Mouse (Mus musculus): ENCODE results near the gene Gpx1. TPM values are rescaled to one million over a fixed set of nuclear protein-coding genes. Genes with fewer than 3 reads are reported as not detected.

Gene Gpx1
- polyA plus RNA-seq, 1 experiment from 2014 or later = 888 TPM

DNA sequence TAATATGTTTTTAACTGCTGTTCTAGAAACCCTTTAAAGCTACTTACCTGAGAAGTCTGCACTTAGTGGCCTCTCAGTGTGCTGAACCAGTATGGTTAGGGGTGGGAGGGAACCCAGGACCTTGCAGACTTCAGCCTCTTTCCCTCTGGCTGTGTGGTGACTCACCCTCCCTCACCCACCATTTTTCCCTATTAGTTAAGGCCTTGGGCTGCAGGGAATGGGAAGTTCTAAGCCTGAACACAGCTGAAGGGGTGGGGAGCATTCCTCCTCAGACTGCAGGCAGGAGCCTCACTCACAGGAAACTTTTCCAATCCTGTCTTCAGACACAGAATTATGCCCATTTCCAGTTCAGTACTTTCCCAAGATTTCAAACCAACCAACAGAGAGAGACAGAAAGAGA lies 3.1 kb downstream of the Gpx1 start:
- no peak overlapping the region for H3K9ac ChIP-seq (replicated peaks; ENCODE audit: low read length)
- H3K4me2 ChIP-seq (ENCODE audit: low read depth, low read length) = no peak overlapping the region
- H3K27me3 ChIP-seq (ENCODE audit: control insufficient read depth, insufficient read depth, low read length) = no peaks in the 10 kb centered on the region
- no peak overlapping the region for H3K4me3 ChIP-seq (ENCODE audit: low read depth, low read length)
- H3K36me3 ChIP-seq (replicated peaks; ENCODE audit: control insufficient read depth, insufficient read depth, low read depth, low read length) = no peaks in the 10 kb centered on the region
- DNase-seq (ENCODE audit: low spot score) (no peak), ATAC-seq (replicated peaks; ENCODE audit: insufficient number of reproducible peaks, low FRiP score, low TSS enrichment, low read depth) (no peak)
- no peak overlapping the region for H3K27ac ChIP-seq (replicated peaks; ENCODE audit: low read depth, low read length)
- H3K9me3 ChIP-seq (replicated peaks; ENCODE audit: control insufficient read depth, low read length) = no peaks in the 10 kb centered on the region
- no peaks in the 10 kb centered on the region for H3K4me1 ChIP-seq (ENCODE audit: control insufficient read depth, insufficient read depth, low read length)

DNA sequence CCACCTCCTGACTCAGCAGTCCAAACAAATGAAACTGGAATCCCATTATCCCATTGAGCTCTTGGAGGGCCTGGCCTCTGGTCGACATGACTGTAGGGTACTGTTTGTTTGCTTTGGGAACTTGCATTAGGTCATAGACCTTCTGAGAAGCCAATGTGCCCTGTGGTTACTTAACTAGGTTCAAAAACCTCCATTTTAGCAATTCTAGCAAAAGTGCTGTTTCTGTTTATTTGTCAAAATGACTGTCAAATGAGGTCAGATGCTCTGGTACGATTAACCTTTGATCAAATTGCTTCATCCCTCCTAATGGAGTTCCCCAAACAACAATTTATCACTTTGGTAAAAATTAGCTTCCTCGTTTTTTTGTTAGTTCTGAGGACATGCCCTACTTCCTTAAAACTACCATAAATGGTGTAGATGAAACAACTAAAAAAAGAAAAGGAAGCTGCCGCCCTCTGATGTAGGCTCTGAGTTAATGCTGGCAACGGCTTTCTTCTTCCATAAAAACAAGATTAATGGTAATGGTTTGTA lies 3.7 kb downstream of the Gpx1 start:
- H3K9ac ChIP-seq (replicated peaks; ENCODE audit: low read length) = no peak overlapping the region
- no peaks in the 10 kb centered on the region for H3K9me3 ChIP-seq (replicated peaks; ENCODE audit: control insufficient read depth, low read length)
- H3K4me2 ChIP-seq (ENCODE audit: low read depth, low read length) = no peak overlapping the region
- 52% methylated on average over 5 of the region's 5 CpGs for WGBS
- no peaks in the 10 kb centered on the region for H3K36me3 ChIP-seq (replicated peaks; ENCODE audit: control insufficient read depth, insufficient read depth, low read depth, low read length)
- no peak overlapping the region for H3K27ac ChIP-seq (replicated peaks; ENCODE audit: low read depth, low read length)
- no peak overlapping the region for H3K4me3 ChIP-seq (ENCODE audit: low read depth, low read length)
- DNase-seq (ENCODE audit: low spot score) (no peak), ATAC-seq (replicated peaks; ENCODE audit: insufficient number of reproducible peaks, low FRiP score, low TSS enrichment, low read depth) (no peak)
- no peaks in the 10 kb centered on the region for H3K27me3 ChIP-seq (ENCODE audit: control insufficient read depth, insufficient read depth, low read length)
- no peaks in the 10 kb centered on the region for H3K4me1 ChIP-seq (ENCODE audit: control insufficient read depth, insufficient read depth, low read length)

DNA sequence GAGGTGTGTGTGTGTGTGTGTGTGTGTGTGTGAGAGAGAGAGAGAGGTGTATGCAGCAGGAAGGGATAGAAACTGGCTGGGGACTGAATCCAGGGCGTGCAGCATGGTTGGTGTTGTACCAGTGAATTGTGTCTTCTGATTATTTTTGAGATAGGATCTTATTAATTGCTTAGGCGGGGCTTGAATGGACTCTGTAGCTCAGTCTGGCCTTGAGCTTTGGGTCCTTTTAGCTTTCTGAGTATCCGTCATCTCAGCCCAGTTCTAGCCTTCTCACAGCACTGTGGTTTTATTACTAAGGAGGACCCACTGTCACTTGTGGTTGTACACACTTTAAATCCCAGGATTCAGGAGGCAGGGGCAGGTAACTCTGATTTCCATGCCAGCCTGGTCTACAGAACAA lies 4.6 kb downstream of the Gpx1 start:
- no peak overlapping the region for H3K27ac ChIP-seq (replicated peaks; ENCODE audit: low read depth, low read length)
- DNase-seq (ENCODE audit: low spot score) (no peak), ATAC-seq (replicated peaks; ENCODE audit: insufficient number of reproducible peaks, low FRiP score, low TSS enrichment, low read depth) (no peak)
- H3K4me1 ChIP-seq (ENCODE audit: control insufficient read depth, insufficient read depth, low read length) = no peaks in the 10 kb centered on the region
- no peak overlapping the region for H3K4me3 ChIP-seq (ENCODE audit: low read depth, low read length)
- no peaks in the 10 kb centered on the region for H3K9me3 ChIP-seq (replicated peaks; ENCODE audit: control insufficient read depth, low read length)
- H3K36me3 ChIP-seq (replicated peaks; ENCODE audit: control insufficient read depth, insufficient read depth, low read depth, low read length) = no peaks in the 10 kb centered on the region
- H3K27me3 ChIP-seq (ENCODE audit: control insufficient read depth, insufficient read depth, low read length) = no peaks in the 10 kb centered on the region
- H3K4me2 ChIP-seq (ENCODE audit: low read depth, low read length) = no peak overlapping the region
- no peak overlapping the region for H3K9ac ChIP-seq (replicated peaks; ENCODE audit: low read length)
- WGBS = 90% methylated on average over 3 of the region's 3 CpGs

DNA sequence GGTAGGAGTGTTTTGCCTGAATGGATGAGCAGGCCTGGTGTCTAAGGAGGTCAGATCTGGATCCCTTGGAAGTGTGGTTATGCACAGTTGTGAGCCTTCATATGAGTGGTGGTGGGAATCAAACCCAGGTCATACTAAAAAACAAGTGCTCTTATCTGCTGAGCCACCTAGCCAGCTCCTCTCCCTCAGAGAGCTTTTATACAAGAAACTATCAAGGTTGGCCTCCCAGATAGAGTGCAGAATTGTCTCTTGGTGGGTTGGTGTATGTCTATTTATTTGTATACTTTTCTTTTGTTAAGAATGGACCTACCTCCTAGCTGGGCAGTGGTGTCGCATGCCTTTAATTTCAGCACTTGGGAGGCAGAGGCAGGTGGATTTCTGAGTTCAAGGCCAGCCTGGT lies 5.1 kb downstream of the Gpx1 start:
- no peak for ATAC-seq (replicated peaks; ENCODE audit: insufficient number of reproducible peaks, low FRiP score, low TSS enrichment, low read depth)

DNA sequence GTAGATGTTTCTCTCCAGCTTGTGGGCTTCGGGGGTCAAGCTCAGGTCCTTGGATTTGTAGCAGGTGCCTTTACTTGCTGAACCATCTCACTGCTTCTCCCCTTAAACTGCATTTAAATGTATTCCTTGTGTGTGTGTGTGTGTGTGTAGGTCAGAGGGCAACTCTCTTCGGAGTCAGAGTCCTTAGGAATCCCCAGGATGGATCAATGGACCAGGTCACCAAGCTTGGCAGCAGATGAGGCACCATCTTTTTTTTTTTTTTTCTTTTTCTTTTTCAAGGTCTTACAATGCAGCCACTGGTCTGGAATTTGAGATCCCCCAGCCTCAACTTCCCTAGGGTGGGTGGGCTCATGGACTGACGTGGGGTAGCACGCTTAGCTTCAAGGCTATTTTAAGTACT lies 5.8 kb downstream of the Gpx1 start:
- H3K9me3 ChIP-seq (replicated peaks; ENCODE audit: control insufficient read depth, low read length) = no peaks in the 10 kb centered on the region
- H3K27me3 ChIP-seq (ENCODE audit: control insufficient read depth, insufficient read depth, low read length) = no peaks in the 10 kb centered on the region
- H3K4me1 ChIP-seq (ENCODE audit: control insufficient read depth, insufficient read depth, low read length) = no peaks in the 10 kb centered on the region
- no peak overlapping the region for H3K4me3 ChIP-seq (ENCODE audit: low read depth, low read length)
- no peak overlapping the region for H3K9ac ChIP-seq (replicated peaks; ENCODE audit: low read length)
- no peak for ATAC-seq (replicated peaks; ENCODE audit: insufficient number of reproducible peaks, low FRiP score, low TSS enrichment, low read depth)
- 80% methylated on average over 4 of the region's 4 CpGs for WGBS
- H3K27ac ChIP-seq (replicated peaks; ENCODE audit: low read depth, low read length) = no peak overlapping the region
- no peak for DNase-seq (ENCODE audit: low spot score)
- H3K4me2 ChIP-seq (ENCODE audit: low read depth, low read length) = no peak overlapping the region
- no peaks in the 10 kb centered on the region for H3K36me3 ChIP-seq (replicated peaks; ENCODE audit: control insufficient read depth, insufficient read depth, low read depth, low read length)

More for the DNA sequence above, 5.1 kb downstream of the Gpx1 start:
- no peak overlapping the region for H3K9ac ChIP-seq (replicated peaks; ENCODE audit: low read length)
- WGBS = 100% methylated on average over 1 of the region's 1 CpGs
- H3K4me2 ChIP-seq (ENCODE audit: low read depth, low read length) = no peak overlapping the region
- no peak overlapping the region for H3K27ac ChIP-seq (replicated peaks; ENCODE audit: low read depth, low read length)
- H3K4me3 ChIP-seq (ENCODE audit: low read depth, low read length) = no peak overlapping the region
- no peaks in the 10 kb centered on the region for H3K9me3 ChIP-seq (replicated peaks; ENCODE audit: control insufficient read depth, low read length)
- H3K4me1 ChIP-seq (ENCODE audit: control insufficient read depth, insufficient read depth, low read length) = no peaks in the 10 kb centered on the region
- DNase-seq (ENCODE audit: low spot score) = no peak
- H3K27me3 ChIP-seq (ENCODE audit: control insufficient read depth, insufficient read depth, low read length) = no peaks in the 10 kb centered on the region
- no peaks in the 10 kb centered on the region for H3K36me3 ChIP-seq (replicated peaks; ENCODE audit: control insufficient read depth, insufficient read depth, low read depth, low read length)

DNA sequence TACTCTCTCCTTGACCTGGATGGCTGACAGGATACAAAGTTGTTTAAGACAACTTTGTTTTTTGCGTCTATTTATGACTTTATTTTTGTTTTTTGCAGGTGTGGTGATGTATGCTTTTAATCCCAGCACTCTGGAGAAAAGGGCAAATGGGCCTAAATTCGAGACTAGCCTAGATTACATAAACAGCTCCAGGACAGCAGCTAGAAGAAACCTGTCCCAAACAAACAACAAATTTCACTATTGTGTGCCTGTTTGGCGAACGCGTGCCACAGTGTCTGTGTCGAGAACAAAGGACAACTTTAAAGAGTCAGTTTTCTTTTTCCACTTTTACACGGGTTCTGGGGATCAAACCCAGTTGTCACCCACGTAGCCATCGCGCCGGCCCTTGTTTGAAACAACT lies 8.3 kb downstream of the Gpx1 start:
- H3K27ac ChIP-seq (replicated peaks; ENCODE audit: low read depth, low read length) = peak overlapping the region; percentile 83
- WGBS = 5% methylated on average over 11 of the region's 11 CpGs
- H3K36me3 ChIP-seq (replicated peaks; ENCODE audit: control insufficient read depth, insufficient read depth, low read depth, low read length) = peaks cover 10% of the 10 kb centered on the region; the same call in 1 of the 2 replicates
- H3K9ac ChIP-seq (replicated peaks; ENCODE audit: low read length) = peak overlapping the region; percentile 86
- DNase-seq (ENCODE audit: low spot score) (no peak), ATAC-seq (replicated peaks; ENCODE audit: insufficient number of reproducible peaks, low FRiP score, low TSS enrichment, low read depth) (no peak)
- no peaks in the 10 kb centered on the region for H3K4me1 ChIP-seq (ENCODE audit: control insufficient read depth, insufficient read depth, low read length)
- no peaks in the 10 kb centered on the region for H3K9me3 ChIP-seq (replicated peaks; ENCODE audit: control insufficient read depth, low read length)
- H3K27me3 ChIP-seq (ENCODE audit: control insufficient read depth, insufficient read depth, low read length) = no peaks in the 10 kb centered on the region
- H3K4me3 ChIP-seq (ENCODE audit: low read depth, low read length) = peak overlapping the region; percentile 89
- H3K4me2 ChIP-seq (ENCODE audit: low read depth, low read length) = peak overlapping the region; percentile 69

GRCm38 (mm10) chr9:108347540-108348289 lies 9.0 kb downstream of the Gpx1 start, which contains the start of gene Usp4:
Gene Usp4 (plus strand): TSS chr9:108347853.
- Histone ChIP-seq H3K4me3 (ENCODE audit: low read depth, low read length) (peak within 1 kb of the TSS; percentile 89), H3K27ac (replicated peaks; ENCODE audit: low read depth, low read length) (peak within 1 kb of the TSS; percentile 83), H3K36me3 (replicated peaks; ENCODE audit: control insufficient read depth, insufficient read depth, low read depth, low read length) (peaks cover 15% of the 10 kb centered on the region; the same call in 1 of the 2 replicates), H3K27me3 (ENCODE audit: control insufficient read depth, insufficient read depth, low read length) (no peaks in the 10 kb centered on the region), H3K9me3 (replicated peaks; ENCODE audit: control insufficient read depth, low read length) (no peaks in the 10 kb centered on the region), H3K9ac (replicated peaks; ENCODE audit: low read length) (peak within 1 kb of the TSS; percentile 86), H3K4me1 (ENCODE audit: control insufficient read depth, insufficient read depth, low read length) (no peaks in the 10 kb centered on the region), H3K4me2 (ENCODE audit: low read depth, low read length) (peak within 1 kb of the TSS; percentile 69)
- WGBS = 1% methylated on average over 75 of the region's 75 CpGs
- ATAC-seq (replicated peaks; ENCODE audit: insufficient number of reproducible peaks, low FRiP score, low TSS enrichment, low read depth) (peak; percentile 96), DNase-seq (ENCODE audit: low spot score) (peak; percentile 95)

DNA sequence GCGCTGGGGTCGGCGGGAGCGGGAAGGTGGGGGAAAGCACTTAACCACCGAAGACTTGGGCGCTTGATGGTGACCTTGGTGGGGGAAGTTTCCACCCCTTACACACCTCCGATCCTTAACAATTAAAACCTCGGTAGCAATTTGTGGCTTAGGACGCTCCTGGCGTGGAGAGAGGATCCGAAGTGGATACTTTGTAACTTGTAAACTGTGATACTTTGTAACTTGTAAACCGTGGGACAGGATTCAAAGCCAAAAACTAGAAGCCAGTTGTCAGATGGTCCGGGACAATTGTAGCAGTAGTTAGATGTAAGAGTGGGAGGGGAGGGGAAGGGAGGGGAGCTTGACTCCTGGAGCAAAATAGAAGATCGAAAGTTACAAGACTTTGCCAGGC lies 9.6 kb downstream of the Gpx1 start:
- no peak for ATAC-seq (replicated peaks; ENCODE audit: insufficient number of reproducible peaks, low FRiP score, low TSS enrichment, low read depth)
- WGBS = 10% methylated on average over 14 of the region's 14 CpGs
- Histone ChIP-seq H3K9ac (replicated peaks; ENCODE audit: low read length) (peak overlapping the region; percentile 86), H3K9me3 (replicated peaks; ENCODE audit: control insufficient read depth, low read length) (no peaks in the 10 kb centered on the region), H3K27ac (replicated peaks; ENCODE audit: low read depth, low read length) (peak overlapping the region; percentile 83; the same call in 1 of the 2 replicates), H3K4me1 (ENCODE audit: control insufficient read depth, insufficient read depth, low read length) (no peaks in the 10 kb centered on the region), H3K36me3 (replicated peaks; ENCODE audit: control insufficient read depth, insufficient read depth, low read depth, low read length) (peaks cover 15% of the 10 kb centered on the region; the same call in 1 of the 2 replicates), H3K4me3 (ENCODE audit: low read depth, low read length) (peak overlapping the region; percentile 89), H3K4me2 (ENCODE audit: low read depth, low read length) (peak overlapping the region; percentile 69), H3K27me3 (ENCODE audit: control insufficient read depth, insufficient read depth, low read length) (no peaks in the 10 kb centered on the region)
- DNase-seq (ENCODE audit: low spot score) = no peak

All from embryonic facial prominence, embryonic 11.5 days (tissue).